Mouse (Mus musculus) midbrain, postnatal 0 days (tissue): ENCODE measurements around the gene Cnnm1. TPM values are rescaled to one million over a fixed set of nuclear protein-coding genes. Genes with fewer than 3 reads are reported as not detected.
"Not testable (repeated sequence)": the region's sequence is repeated elsewhere in the genome, so short reads cannot be mapped to it uniquely, and the experiment has no call there.

ENCODE experiments used
- ATAC-seq: fragments of 200-750 bp; cut with Nextera tagmentation; 2 replicates; pipeline ENCODE4 v1.8.0; 2017; ENCODE audit warnings: moderate number of reproducible peaks, mild to moderate bottlenecking, moderate TSS enrichment, moderate library complexity; ENCODE audit not compliant: low FRiP score
- DNase-seq: peaks from one replicate; pipeline ENCODE4 v3.0.0-alpha.2; 2015; ENCODE audit warnings: low spot score
- H3K27ac ChIP-seq: fragments of 300-500 bp; sonication (generic); 2 replicates; pipeline ENCODE4 v1.5.1; 2014; ENCODE audit warnings: low read depth, mild to moderate bottlenecking, low read length, mixed read lengths
- H3K27me3 ChIP-seq: fragments of 300-500 bp; sonication (generic); 2 replicates; pipeline ENCODE4 v1.6.1; 2014; ENCODE audit warnings: low read length, control low read depth, mixed read lengths; ENCODE audit not compliant: insufficient read depth
- H3K36me3 ChIP-seq: fragments of 300-500 bp; sonication (generic); 2 replicates; pipeline ENCODE4 v1.6.1; 2014; ENCODE audit warnings: low read length, control low read depth, mixed read lengths; ENCODE audit not compliant: insufficient read depth
- H3K4me1 ChIP-seq: fragments of 300-500 bp; sonication (generic); 2 replicates; pipeline ENCODE4 v1.6.1; 2014; ENCODE audit warnings: mild to moderate bottlenecking, control low read depth, antibody characterized with exemption, low read length, mixed read lengths; ENCODE audit not compliant: insufficient read depth
- H3K4me2 ChIP-seq: fragments of 300-500 bp; sonication (generic); 2 replicates; pipeline ENCODE4 v1.6.1; 2014; ENCODE audit warnings: low read depth, mild to moderate bottlenecking, low read length, mixed read lengths; ENCODE audit not compliant: poor library complexity, severe bottlenecking
- H3K4me3 ChIP-seq: fragments of 300-500 bp; sonication (generic); 2 replicates; pipeline ENCODE4 v1.5.1; 2014; ENCODE audit warnings: low read depth, mild to moderate bottlenecking, low read length, moderate library complexity
- H3K9ac ChIP-seq: fragments of 300-500 bp; sonication (generic); replicated peaks from 2 replicates; pipeline ENCODE4 v1.6.1; 2014; ENCODE audit warnings: mild to moderate bottlenecking, low read length, moderate library complexity, mixed read lengths; ENCODE audit not compliant: poor library complexity, severe bottlenecking
- H3K9me3 ChIP-seq: fragments of 300-500 bp; sonication (generic); 2 replicates; pipeline ENCODE4 v1.6.1; 2016; ENCODE audit warnings: low read length, control low read depth
- CTCF ChIP-seq: IDR thresholded peaks from 2 replicates; pipeline ENCODE4 v1.5.1; 2016; ENCODE audit warnings: antibody characterized with exemption, mild to moderate bottlenecking
- WGBS: fragments of 180-500 bp; shearing (Covaris S2); extraction: QIAGEN DNeasy Blood & Tissue Kit; methylation state at CpG from one replicate; pipeline ENCODE4 v1.1.7; 2014; 5-methylcytosine and 5-hydroxymethylcytosine counted together
- polyA plus RNA-seq: library from polyadenylated mRNA; unstranded; fragments of >200 nt; fragmentation: Nextera tagmentation; extraction: Ambion mirVana; gene quantifications from 2 replicates; pipeline ENCODE4 v1.2.1, GENCODE M21; 2015
- total RNA-seq: library from RNA; depleted of rRNA; stranded (reverse); fragments of >200 nt; gene quantifications from 2 replicates; pipeline ENCODE4 v1.2.3, GENCODE M21; 2014

Cnnm1 gene
- total and polyA plus RNA-seq, 2 experiments from 2014 or later, result 3.3 to 7.5 TPM

GRCm38 (mm10) chr19:43493878-43494277 lies 53.6 kb downstream of the Cnnm1 start:
- H3K27ac ChIP-seq, result no peak overlapping the region
- WGBS, result 80% methylated on average over 6 of the region's 6 CpGs
- no peaks in the 10 kb centered on the region for H3K4me1 ChIP-seq
- no peak overlapping the region for H3K4me3 ChIP-seq
- H3K9ac ChIP-seq, result no peak overlapping the region
- H3K27me3 ChIP-seq, result no peaks in the 10 kb centered on the region
- no peak overlapping the region for H3K4me2 ChIP-seq
- no peak for DNase-seq
- peaks cover 13% of the 10 kb centered on the region for H3K36me3 ChIP-seq
- no peak for TF ChIP-seq CTCF
- no peak for ATAC-seq
- no peaks in the 10 kb centered on the region for H3K9me3 ChIP-seq

GRCm38 (mm10) chr19:43494914-43495313 lies 54.7 kb downstream of the Cnnm1 start:
- no peaks in the 10 kb centered on the region for H3K4me1 ChIP-seq
- no peak for TF ChIP-seq CTCF
- H3K4me2 ChIP-seq, result peak overlapping the region; percentile 29; the same call in 1 of the 2 replicates
- H3K9ac ChIP-seq, result no peak overlapping the region
- ATAC-seq (no peak), DNase-seq (no peak)
- peaks cover 13% of the 10 kb centered on the region for H3K36me3 ChIP-seq
- H3K9me3 ChIP-seq, result no peaks in the 10 kb centered on the region
- H3K27ac ChIP-seq, result no peak overlapping the region
- no peaks in the 10 kb centered on the region for H3K27me3 ChIP-seq
- no peak overlapping the region for H3K4me3 ChIP-seq
- WGBS, result 19% methylated on average over 14 of the region's 14 CpGs

- TF ChIP-seq CTCF, result peak; percentile 90
- Histone ChIP-seq H3K9me3 (no peaks in the 10 kb centered on the region), H3K27ac (no peak overlapping the region), H3K27me3 (no peaks in the 10 kb centered on the region), H3K4me3 (no peak overlapping the region), H3K4me1 (no peaks in the 10 kb centered on the region), H3K9ac (no peak overlapping the region), H3K36me3 (peaks cover 21% of the 10 kb centered on the region), H3K4me2 (no peak overlapping the region)
- 23% methylated on average over 5 of the region's 5 CpGs for WGBS
- ATAC-seq (no peak), DNase-seq (peak; percentile 77)
Measured at GRCm38 (mm10) chr19:43495846-43496245, 55.6 kb downstream of the Cnnm1 start.

GRCm38 (mm10) chr19:43497440-43497839 lies 57.2 kb downstream of the Cnnm1 start:
- no peak for TF ChIP-seq CTCF
- no peaks in the 10 kb centered on the region for H3K4me1 ChIP-seq
- ATAC-seq (no peak), DNase-seq (no peak)
- no peak overlapping the region for H3K9ac ChIP-seq
- no peaks in the 10 kb centered on the region for H3K9me3 ChIP-seq
- no peak overlapping the region for H3K27ac ChIP-seq
- no peak overlapping the region for H3K4me3 ChIP-seq
- H3K36me3 ChIP-seq, result peaks cover 22% of the 10 kb centered on the region; the same call in 1 of the 2 replicates
- no peak overlapping the region for H3K4me2 ChIP-seq
- no peaks in the 10 kb centered on the region for H3K27me3 ChIP-seq
- 89% methylated on average over 7 of the region's 7 CpGs for WGBS

- Histone ChIP-seq H3K27ac (no peak overlapping the region), H3K36me3 (peaks cover 26% of the 10 kb centered on the region; the same call in 1 of the 2 replicates), H3K4me2 (no peak overlapping the region), H3K4me1 (no peaks in the 10 kb centered on the region), H3K9me3 (no peaks in the 10 kb centered on the region), H3K4me3 (no peak overlapping the region), H3K27me3 (no peaks in the 10 kb centered on the region), H3K9ac (no peak overlapping the region)
- DNase-seq (no peak), ATAC-seq (no peak)
- no peak for TF ChIP-seq CTCF
- WGBS, result 91% methylated on average over 7 of the region's 7 CpGs
Measured at GRCm38 (mm10) chr19:43498874-43499273, 58.6 kb downstream of the Cnnm1 start.

GRCm38 (mm10) chr19:43502630-43503029 lies 62.4 kb downstream of the Cnnm1 start:
- Histone ChIP-seq H3K9me3 (no peaks in the 10 kb centered on the region), H3K27me3 (no peaks in the 10 kb centered on the region), H3K4me1 (no peaks in the 10 kb centered on the region), H3K27ac (no peak overlapping the region), H3K36me3 (peaks cover 56% of the 10 kb centered on the region; the same call in 1 of the 2 replicates), H3K9ac (no peak overlapping the region), H3K4me3 (no peak overlapping the region), H3K4me2 (no peak overlapping the region)
- WGBS, result 74% methylated on average over 11 of the region's 11 CpGs
- DNase-seq (no peak), ATAC-seq (no peak)
- no peak for TF ChIP-seq CTCF

GRCm38 (mm10) chr19:43503593-43503992 lies 63.4 kb downstream of the Cnnm1 start:
- not testable (repeated sequence) for DNase-seq, H3K27ac ChIP-seq, ATAC-seq, H3K9ac ChIP-seq, H3K27me3 ChIP-seq, H3K4me1 ChIP-seq, H3K4me2 ChIP-seq, H3K4me3 ChIP-seq, H3K9me3 ChIP-seq
- H3K36me3 ChIP-seq, result peaks cover 57% of the 10 kb centered on the region; the same call in 1 of the 2 replicates
- 98% methylated on average over 8 of the region's 9 CpGs for WGBS
